Mouse (Mus musculus) right cerebral cortex, adult 2 months (tissue): Measurements from ENCODE around the gene Ptpn4.

Experiments used
- DNase-seq, 2 experiments: peaks; one replicate each; pipeline ENCODE4 v3.0.0; 2021 to 2022; ENCODE audit warnings: low spot score in 2 of 2

Gene Ptpn4

GRCm38 (mm10) chr1:119646356-119646755 is 191.1 kb downstream of the Ptpn4 start:
- no peak for DNase-seq

- no peak for DNase-seq
Measured at GRCm38 (mm10) chr1:119642367-119642766, 195.0 kb downstream of the Ptpn4 start.

GRCm38 (mm10) chr1:119641090-119641812 is 196.2 kb downstream of the Ptpn4 start:
- DNase-seq = no peak

- no peak for DNase-seq
Measured at GRCm38 (mm10) chr1:119640006-119640405, 197.4 kb downstream of the Ptpn4 start.

GRCm38 (mm10) chr1:119637188-119638023 is 200.0 kb downstream of the Ptpn4 start:
- no peak for DNase-seq

GRCm38 (mm10) chr1:119634746-119635145 is 202.7 kb downstream of the Ptpn4 start:
- DNase-seq = no peak

GRCm38 (mm10) chr1:119630428-119630827 is 207.0 kb downstream of the Ptpn4 start:
- DNase-seq = no peak

- no peak for DNase-seq
Measured at GRCm38 (mm10) chr1:119626837-119627236, 210.6 kb downstream of the Ptpn4 start.

GRCm38 (mm10) chr1:119624444-119624843 is 213.0 kb downstream of the Ptpn4 start:
- DNase-seq = no peak

- peak; percentile 26 to 34 for DNase-seq
Measured at GRCm38 (mm10) chr1:119605396-119605795, 232.0 kb downstream of the Ptpn4 start.
